Mouse (Mus musculus) small intestine, adult 2 months (tissue): ENCODE measurements around the gene Hirip3.

Experiments
- CTCF ChIP-seq: fragments of 200-500 bp; IDR thresholded peaks from 2 replicates; pipeline ENCODE4 v1.5.1; 2012; ENCODE audit warnings: low read depth, mild to moderate bottlenecking, control low read depth, inconsistent platforms, low read length, moderate library complexity, mixed read lengths; ENCODE audit not compliant: insufficient replicate concordance, insufficient read length; ENCODE audit errors: extremely low read depth
- POLR2A ChIP-seq: fragments of 200-500 bp; IDR thresholded peaks from 2 replicates; pipeline ENCODE4 v1.6.1; 2012; ENCODE audit warnings: low read depth, mild to moderate bottlenecking, control low read depth, inconsistent platforms, low read length, moderate library complexity

DNA sequence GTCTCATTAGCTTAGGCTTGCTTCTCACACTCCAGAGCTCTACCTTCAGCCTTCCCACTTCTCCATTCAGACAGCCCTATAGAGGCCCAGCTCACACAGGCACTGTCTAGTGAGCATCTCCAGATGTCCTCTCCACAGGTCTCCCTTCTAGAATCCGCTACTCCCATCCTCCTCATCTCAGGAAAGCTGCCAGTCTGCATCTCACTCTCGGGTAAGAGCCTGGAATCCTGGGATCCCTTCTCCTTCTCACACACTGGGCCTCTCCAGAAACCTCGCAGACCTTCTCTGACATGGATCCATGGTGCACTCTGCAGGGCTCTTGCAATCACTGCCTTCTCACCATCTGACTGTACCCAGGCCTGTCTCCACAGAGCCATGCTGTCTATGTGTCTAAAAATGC is 6.1 kb upstream of the Hirip3 start:
- TF ChIP-seq CTCF = no peak
- no peak for TF ChIP-seq POLR2A
